Mouse (Mus musculus) bone marrow macrophage, adult 2 months (primary cell): ENCODE measurements at regions not wholly inside any gene's neighbourhood (a gene's known extent, or its start where the extent isn't known, plus 50 kb on each side); places are given as distances from the start of the nearest gene placed in this dataset.

ENCODE experiments used
- CTCF ChIP-seq: IDR thresholded peaks from 2 replicates; pipeline ENCODE4 v1.5.1; 2012; ENCODE audit warnings: low read depth, mild to moderate bottlenecking, low read length, moderate library complexity
- POLR2A ChIP-seq: IDR thresholded peaks from 2 replicates; pipeline ENCODE4 v1.6.1; 2012; ENCODE audit warnings: mild to moderate bottlenecking, low read depth, low read length, borderline replicate concordance

GRCm38 (mm10) chr5:3250273-3250672 is 91.0 kb upstream of the Cdk6 start:
- TF ChIP-seq POLR2A, result no peak
- TF ChIP-seq CTCF, result no peak
